Mouse (Mus musculus): ENCODE measurements around the gene Tmem175. TPM values are rescaled to one million over a fixed set of nuclear protein-coding genes. Genes with fewer than 3 reads are reported as not detected.
A peak's percentile ranks its signal among the peaks of the same experiment; 100 is the strongest.
"Not testable (repeated sequence)": the region's sequence is repeated elsewhere in the genome, so short reads cannot be mapped to it uniquely, and the experiment has no call there.

Tmem175 gene
- total and polyA plus RNA-seq, 2 experiments, result 6.0 to 19.4 TPM

DNA sequence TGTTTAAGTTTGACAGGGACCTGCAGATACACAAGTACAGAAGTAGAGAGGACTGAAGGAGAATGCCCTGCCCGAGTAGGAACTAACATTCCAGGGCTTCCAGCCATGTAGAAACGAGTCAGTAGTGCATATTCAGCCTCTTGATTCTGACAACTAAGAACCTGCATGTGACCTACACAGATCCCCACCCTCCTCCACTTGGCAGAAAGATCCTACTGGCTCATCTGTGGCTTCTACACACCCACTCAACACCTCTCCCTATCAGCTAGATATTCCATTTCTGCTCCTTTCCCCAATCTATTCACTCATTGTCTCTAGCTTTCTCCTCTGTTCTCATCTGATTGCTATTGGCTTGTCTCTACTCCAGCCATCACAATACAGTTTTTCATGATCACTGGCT, 7.7 kb upstream of the Tmem175 start:
- Histone ChIP-seq H3K27me3 (ENCODE audit: control insufficient read depth, insufficient read depth, low read length) (no peaks in the 10 kb centered on the region), H3K4me1 (ENCODE audit: control insufficient read depth, insufficient read depth, low read length) (no peaks in the 10 kb centered on the region), H3K79me2 (ENCODE audit: control insufficient read depth, insufficient read depth, low read length) (peaks cover 16% of the 10 kb centered on the region; the same call in 1 of the 2 replicates), H3K9ac (ENCODE audit: low read depth, low read length) (no peak overlapping the region), H3K27ac (replicated peaks; ENCODE audit: insufficient read depth, low read depth, low read length) (no peak overlapping the region), H3K4me3 (ENCODE audit: insufficient read depth, low read depth, low read length) (no peak overlapping the region), H3K36me3 (ENCODE audit: control insufficient read depth, insufficient read depth, low read length) (peaks cover 55% of the 10 kb centered on the region)
- WGBS, result 63% methylated on average over 2 of the region's 2 CpGs
- TF ChIP-seq POLR2A (IDR thresholded peaks at IDR 0.05; ENCODE audit: extremely low read depth, insufficient read depth, low read length), result no peak
- no peak for TF ChIP-seq CTCF (IDR thresholded peaks at IDR 0.05; ENCODE audit: low read depth, low read length)
- no peak for DNase-seq (ENCODE audit: extremely low read depth, low read depth, low spot score)

DNA sequence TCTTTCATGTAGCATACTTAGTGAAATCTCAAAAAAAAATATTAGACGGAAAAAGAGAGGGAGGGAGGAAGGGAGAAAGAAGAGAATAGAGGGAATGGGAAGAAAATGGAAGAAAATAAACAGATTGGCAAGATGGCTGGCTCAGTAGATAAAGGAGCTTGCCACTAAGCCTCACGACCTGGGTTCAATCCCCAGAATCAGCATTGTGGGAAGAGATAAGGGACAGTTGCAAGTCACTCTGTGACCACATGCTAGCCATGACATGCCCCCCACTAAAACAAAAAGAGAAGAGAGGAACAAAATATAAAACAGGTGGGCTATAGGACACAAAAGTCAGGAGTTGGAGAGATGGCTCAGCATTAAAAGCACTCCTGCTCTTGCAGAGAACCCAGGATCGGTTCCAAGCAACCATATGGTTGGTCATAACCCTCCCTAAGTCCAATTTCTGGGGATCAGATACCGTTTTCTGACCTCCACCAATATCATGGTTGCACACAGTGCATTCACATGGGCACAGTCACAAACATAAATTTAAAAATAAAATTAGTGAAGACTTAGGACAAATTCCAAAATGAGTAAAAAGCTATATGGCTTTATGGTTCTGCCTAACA, 3.4 kb upstream of the Tmem175 start:
- Histone ChIP-seq H3K36me3 (ENCODE audit: control insufficient read depth, insufficient read depth, low read length) (peaks cover 32% of the 10 kb centered on the region), H3K9ac (ENCODE audit: low read depth, low read length) (no peak overlapping the region), H3K27ac (replicated peaks; ENCODE audit: insufficient read depth, low read depth, low read length) (no peak overlapping the region), H3K79me2 (ENCODE audit: control insufficient read depth, insufficient read depth, low read length) (peaks cover 32% of the 10 kb centered on the region), H3K27me3 (ENCODE audit: control insufficient read depth, insufficient read depth, low read length) (no peaks in the 10 kb centered on the region), H3K4me1 (ENCODE audit: control insufficient read depth, insufficient read depth, low read length) (peaks cover 10% of the 10 kb centered on the region; the same call in 1 of the 2 replicates), H3K4me3 (ENCODE audit: insufficient read depth, low read depth, low read length) (no peak overlapping the region)
- TF ChIP-seq POLR2A (IDR thresholded peaks at IDR 0.05; ENCODE audit: extremely low read depth, insufficient read depth, low read length) (no peak), CTCF (IDR thresholded peaks at IDR 0.05; ENCODE audit: low read depth, low read length) (no peak)
- no peak for DNase-seq (ENCODE audit: extremely low read depth, low read depth, low spot score)
- WGBS, result 82% methylated on average over 4 of the region's 4 CpGs

DNA sequence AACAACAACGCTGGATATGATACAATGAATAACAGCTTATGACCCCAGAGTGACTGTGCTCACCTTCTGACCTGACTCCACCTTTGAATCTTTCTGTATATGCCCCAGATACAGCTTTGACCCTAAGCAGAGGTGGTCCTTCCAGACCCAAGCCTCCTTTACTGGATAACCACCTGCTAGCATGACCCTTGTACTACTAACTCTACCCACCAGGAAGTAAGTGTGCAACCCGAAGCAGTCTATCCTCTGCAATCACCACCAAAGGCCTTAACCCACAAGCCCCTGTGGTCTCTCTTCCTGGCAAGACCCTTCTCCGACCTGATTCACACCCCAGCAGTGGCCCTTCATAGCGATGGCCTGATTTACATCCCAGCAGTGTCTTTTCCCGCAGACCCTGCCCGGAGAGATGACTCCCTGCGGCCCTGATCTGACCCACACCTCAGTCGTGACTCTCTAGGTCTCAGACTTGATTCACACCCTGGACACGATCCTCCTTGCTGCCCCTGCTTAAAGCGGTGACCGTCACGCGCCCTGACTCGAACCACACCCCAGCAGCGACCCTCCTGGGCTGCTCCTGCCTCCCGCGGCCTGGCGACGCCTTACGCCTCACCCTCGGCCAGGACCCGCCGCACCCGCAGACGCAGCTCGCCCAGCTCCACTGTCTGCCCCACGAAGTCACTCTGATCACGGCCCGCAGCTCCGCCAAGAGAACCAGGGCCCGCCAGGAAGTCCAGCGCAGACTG, 508 bp upstream of the Tmem175 start:
- Histone ChIP-seq H3K27ac (replicated peaks; ENCODE audit: insufficient read depth, low read depth, low read length) (peak overlapping the region; percentile 79), H3K27me3 (ENCODE audit: control insufficient read depth, insufficient read depth, low read length) (no peaks in the 10 kb centered on the region), H3K4me1 (ENCODE audit: control insufficient read depth, insufficient read depth, low read length) (peaks cover 10% of the 10 kb centered on the region; the same call in 1 of the 2 replicates), H3K79me2 (ENCODE audit: control insufficient read depth, insufficient read depth, low read length) (peaks cover 27% of the 10 kb centered on the region), H3K4me3 (ENCODE audit: insufficient read depth, low read depth, low read length) (peak overlapping the region; percentile 86), H3K36me3 (ENCODE audit: control insufficient read depth, insufficient read depth, low read length) (peaks cover 5% of the 10 kb centered on the region), H3K9ac (ENCODE audit: low read depth, low read length) (peak overlapping the region; percentile 93)
- TF ChIP-seq POLR2A (IDR thresholded peaks at IDR 0.05; ENCODE audit: extremely low read depth, insufficient read depth, low read length) (no peak), CTCF (IDR thresholded peaks at IDR 0.05; ENCODE audit: low read depth, low read length) (no peak)
- WGBS, result under 1% methylated on average over 32 of the region's 32 CpGs
- peak; percentile 27 for DNase-seq (ENCODE audit: extremely low read depth, low read depth, low spot score)

DNA sequence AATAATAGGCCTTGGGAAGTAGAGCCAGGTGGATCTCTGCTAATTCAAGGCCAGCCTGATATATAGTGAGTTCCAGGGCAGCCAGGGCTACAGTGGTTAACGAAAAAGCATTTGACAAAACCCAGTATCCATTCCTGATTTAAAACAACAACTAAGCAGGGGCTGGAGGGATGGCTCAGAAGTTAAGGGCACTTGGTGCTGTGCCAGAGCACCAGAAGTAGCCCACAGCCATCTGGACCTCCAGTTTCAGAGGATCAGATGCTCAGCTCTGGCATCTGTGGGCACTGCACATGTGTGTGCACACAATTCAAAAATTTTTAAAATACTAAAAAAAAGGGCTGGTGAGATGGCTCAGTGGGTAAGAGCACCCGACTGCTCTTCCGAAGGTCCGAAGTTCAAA, 4.1 kb downstream of the Tmem175 start:
- Histone ChIP-seq H3K27ac (replicated peaks; ENCODE audit: insufficient read depth, low read depth, low read length) (no peak overlapping the region), H3K79me2 (ENCODE audit: control insufficient read depth, insufficient read depth, low read length) (peaks cover 8% of the 10 kb centered on the region), H3K4me3 (ENCODE audit: insufficient read depth, low read depth, low read length) (no peak overlapping the region), H3K4me1 (ENCODE audit: control insufficient read depth, insufficient read depth, low read length) (peaks cover 5% of the 10 kb centered on the region; the same call in 1 of the 2 replicates), H3K9ac (ENCODE audit: low read depth, low read length) (no peak overlapping the region), H3K36me3 (ENCODE audit: control insufficient read depth, insufficient read depth, low read length) (no peaks in the 10 kb centered on the region; the same call in 1 of the 2 replicates), H3K27me3 (ENCODE audit: control insufficient read depth, insufficient read depth, low read length) (no peaks in the 10 kb centered on the region)
- TF ChIP-seq CTCF (IDR thresholded peaks at IDR 0.05; ENCODE audit: low read depth, low read length) (no peak), POLR2A (IDR thresholded peaks at IDR 0.05; ENCODE audit: extremely low read depth, insufficient read depth, low read length) (no peak)
- DNase-seq (ENCODE audit: extremely low read depth, low read depth, low spot score), result no peak
- 93% methylated on average over 4 of the region's 4 CpGs for WGBS

DNA sequence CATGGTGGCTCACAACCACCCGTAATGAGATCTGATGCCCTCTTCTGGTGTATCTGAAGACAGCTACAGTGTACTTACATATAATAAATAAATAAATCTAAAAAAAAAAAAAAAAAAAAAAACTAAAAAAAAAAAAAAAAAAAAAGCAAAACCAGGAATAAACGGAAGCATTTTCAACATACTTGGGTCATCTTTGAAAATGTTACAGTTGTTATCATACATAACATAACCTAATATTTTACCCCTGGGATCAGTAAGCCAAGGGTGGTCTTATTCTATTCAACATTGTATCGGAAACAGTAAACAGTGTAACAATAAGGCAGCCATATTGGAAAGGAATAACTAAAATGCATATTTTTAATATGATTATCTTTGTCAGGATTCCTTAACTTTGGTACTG, 4.5 kb downstream of the Tmem175 start:
- H3K79me2 ChIP-seq (ENCODE audit: control insufficient read depth, insufficient read depth, low read length); H3K4me3 ChIP-seq (ENCODE audit: insufficient read depth, low read depth, low read length); DNase-seq (ENCODE audit: extremely low read depth, low read depth, low spot score); H3K9ac ChIP-seq (ENCODE audit: low read depth, low read length); H3K27me3 ChIP-seq (ENCODE audit: control insufficient read depth, insufficient read depth, low read length); H3K4me1 ChIP-seq (ENCODE audit: control insufficient read depth, insufficient read depth, low read length); H3K36me3 ChIP-seq (ENCODE audit: control insufficient read depth, insufficient read depth, low read length); H3K27ac ChIP-seq (replicated peaks; ENCODE audit: insufficient read depth, low read depth, low read length): not testable (repeated sequence)
- 88% methylated on average over 2 of the region's 3 CpGs for WGBS

DNA sequence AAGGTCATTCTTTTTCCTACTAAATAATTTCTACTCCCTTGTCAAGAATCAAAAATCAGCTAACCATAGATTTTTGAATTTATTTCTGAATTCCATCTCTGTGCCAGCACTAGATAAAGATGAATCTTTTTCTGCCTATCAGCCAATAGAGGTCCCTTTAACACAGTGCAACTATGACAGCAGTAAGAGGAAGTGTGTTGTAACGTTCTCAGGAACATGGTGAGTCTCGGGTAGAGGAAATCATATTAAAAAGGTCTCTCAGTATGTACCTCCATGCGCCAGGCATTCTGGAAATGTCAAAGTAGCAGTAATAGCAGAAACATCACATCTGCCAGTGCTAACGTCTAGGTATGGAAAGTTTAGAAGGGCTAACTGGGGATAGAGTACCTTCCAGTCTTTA, 6.6 kb downstream of the Tmem175 start:
- Histone ChIP-seq H3K79me2 (ENCODE audit: control insufficient read depth, insufficient read depth, low read length) (no peaks in the 10 kb centered on the region; the same call in 1 of the 2 replicates), H3K4me3 (ENCODE audit: insufficient read depth, low read depth, low read length) (no peak overlapping the region), H3K9ac (ENCODE audit: low read depth, low read length) (no peak overlapping the region), H3K4me1 (ENCODE audit: control insufficient read depth, insufficient read depth, low read length) (no peaks in the 10 kb centered on the region), H3K27me3 (ENCODE audit: control insufficient read depth, insufficient read depth, low read length) (no peaks in the 10 kb centered on the region), H3K27ac (replicated peaks; ENCODE audit: insufficient read depth, low read depth, low read length) (no peak overlapping the region), H3K36me3 (ENCODE audit: control insufficient read depth, insufficient read depth, low read length) (no peaks in the 10 kb centered on the region; the same call in 1 of the 2 replicates)
- TF ChIP-seq POLR2A (IDR thresholded peaks at IDR 0.05; ENCODE audit: extremely low read depth, insufficient read depth, low read length) (no peak), CTCF (IDR thresholded peaks at IDR 0.05; ENCODE audit: low read depth, low read length) (no peak)
- DNase-seq (ENCODE audit: extremely low read depth, low read depth, low spot score), result no peak
- 79% methylated on average over 4 of the region's 4 CpGs for WGBS

Measured in liver, adult 2 months (tissue).